Mouse (Mus musculus) liver, embryonic 14.5 days (tissue): ENCODE measurements at regions not wholly inside any gene's neighbourhood (a gene's known extent, or its start where the extent isn't known, plus 50 kb on each side); places are given as distances from the start of the nearest gene placed in this dataset.

ENCODE experiments used
- ATAC-seq: fragments of 200-750 bp; cut with Nextera tagmentation; 2 replicates; pipeline ENCODE4 v1.8.0; 2017; ENCODE audit warnings: moderate number of reproducible peaks, mild to moderate bottlenecking, moderate library complexity; ENCODE audit not compliant: insufficient read depth
- DNase-seq, 3 experiments: peaks; one replicate each; pipeline ENCODE4 v3.0.0-alpha.2; 2012 to 2013; ENCODE audit warnings: low read depth in 3 of 3, low spot score in 3 of 3
- H3K27ac ChIP-seq: fragments of 300-500 bp; sonication (generic); 2 replicates; pipeline ENCODE4 v1.5.1; 2014; ENCODE audit warnings: moderate library complexity, mild to moderate bottlenecking, control low read depth, inconsistent platforms
- H3K27me3 ChIP-seq: fragments of 300-500 bp; sonication (generic); 2 replicates; pipeline ENCODE4 v1.6.1; 2014; ENCODE audit warnings: mild to moderate bottlenecking, low read length, moderate library complexity; ENCODE audit not compliant: control insufficient read depth, insufficient read depth
- H3K36me3 ChIP-seq: fragments of 300-500 bp; sonication (generic); replicated peaks from 2 replicates; pipeline ENCODE4 v1.6.1; 2014; ENCODE audit warnings: low read depth; ENCODE audit not compliant: control insufficient read depth, insufficient read depth
- H3K4me1 ChIP-seq, 2 experiments: fragments of 200-500 bp in 1 of 2; fragments of 300-500 bp in 1 of 2; sonication (generic) in 1 of 2; replicated peaks; 2 replicates each; pipeline ENCODE4 v1.6.1; 2012 to 2014; ENCODE audit warnings: antibody characterized with exemption in 1 of 2, inconsistent platforms in 1 of 2, low read length in 1 of 2; ENCODE audit not compliant: control insufficient read depth in 2 of 2, insufficient read depth in 2 of 2
- H3K4me2 ChIP-seq: fragments of 300-500 bp; sonication (generic); 2 replicates; pipeline ENCODE4 v1.6.1; 2014; ENCODE audit warnings: low read depth, mild to moderate bottlenecking, control low read depth, moderate library complexity
- H3K4me3 ChIP-seq, 2 experiments: fragments of 200-500 bp in 1 of 2; fragments of 300-500 bp in 1 of 2; sonication (generic) in 1 of 2; 2 replicates each; pipeline ENCODE4 v1.5.1; 2012 to 2014; ENCODE audit warnings: low read depth in 2 of 2, low read length in 2 of 2, mild to moderate bottlenecking in 2 of 2, control low read depth in 1 of 2, inconsistent platforms in 1 of 2, moderate library complexity in 1 of 2; ENCODE audit not compliant: insufficient read depth in 1 of 2
- H3K9ac ChIP-seq: fragments of 300-500 bp; sonication (generic); replicated peaks from 2 replicates; pipeline ENCODE4 v1.6.1; 2014; ENCODE audit warnings: mild to moderate bottlenecking, control low read depth, moderate library complexity
- H3K9me3 ChIP-seq: fragments of 300-500 bp; sonication (generic); 2 replicates; pipeline ENCODE4 v1.6.1; 2016; ENCODE audit warnings: low read length, mixed read lengths; ENCODE audit not compliant: control insufficient read depth
- CTCF ChIP-seq: IDR thresholded peaks from 2 replicates; pipeline ENCODE4 v1.5.1; 2016; ENCODE audit warnings: antibody characterized with exemption, low read depth, control low read depth
- EP300 ChIP-seq: IDR thresholded peaks from 2 replicates; pipeline ENCODE4 v1.6.1; 2016; ENCODE audit warnings: antibody characterized with exemption, low read depth
- WGBS: fragments of 180-500 bp; shearing (Covaris S2); extraction: QIAGEN DNeasy Blood & Tissue Kit; methylation state at CpG from one replicate; pipeline ENCODE4 v1.1.7; 2014; ENCODE audit not compliant: insufficient replicate concordance; 5-methylcytosine and 5-hydroxymethylcytosine counted together

GRCm38 (mm10) chr13:115199166-115199565 lies 97.4 kb upstream of the Itga1 start:
- Histone ChIP-seq H3K9me3 (no peaks in the 10 kb centered on the region), H3K27me3 (no peaks in the 10 kb centered on the region), H3K27ac (no peak overlapping the region), H3K36me3 (no peaks in the 10 kb centered on the region), H3K4me2 (no peak overlapping the region), H3K9ac (no peak overlapping the region), H3K4me3 (no peak overlapping the region), H3K4me1 (no peaks in the 10 kb centered on the region)
- 52% methylated on average over 3 of the region's 3 CpGs for WGBS
- TF ChIP-seq EP300 (no peak), CTCF (no peak)
- no peak for DNase-seq
- no peak for ATAC-seq

- H3K9ac ChIP-seq: no peak overlapping the region
- H3K4me2 ChIP-seq: no peak overlapping the region
- TF ChIP-seq EP300 (no peak), CTCF (no peak)
- ATAC-seq: no peak
- H3K4me3 ChIP-seq: no peak overlapping the region
- no peak for DNase-seq
- H3K4me1 ChIP-seq: no peaks in the 10 kb centered on the region
- no peaks in the 10 kb centered on the region for H3K36me3 ChIP-seq
- whole genome bisulfite sequencing: 38% methylated on average over 2 of the region's 2 CpGs
- no peaks in the 10 kb centered on the region for H3K27me3 ChIP-seq
- no peak overlapping the region for H3K27ac ChIP-seq
- no peaks in the 10 kb centered on the region for H3K9me3 ChIP-seq
Measured at GRCm38 (mm10) chr13:115188066-115188465, 86.3 kb upstream of the Itga1 start.

- 53% methylated on average over 3 of the region's 3 CpGs for WGBS
- no peaks in the 10 kb centered on the region for H3K9me3 ChIP-seq
- H3K36me3 ChIP-seq: no peaks in the 10 kb centered on the region
- H3K4me1 ChIP-seq: no peaks in the 10 kb centered on the region
- no peak overlapping the region for H3K9ac ChIP-seq
- TF ChIP-seq CTCF: no peak
- TF ChIP-seq EP300: no peak
- no peak overlapping the region for H3K4me2 ChIP-seq
- H3K27me3 ChIP-seq: no peaks in the 10 kb centered on the region
- DNase-seq (no peak), ATAC-seq (no peak)
- H3K4me3 ChIP-seq: no peak overlapping the region
- H3K27ac ChIP-seq: no peak overlapping the region
Measured at GRCm38 (mm10) chr13:115187356-115187755, 85.6 kb upstream of the Itga1 start.

- no peak overlapping the region for H3K9ac ChIP-seq
- H3K27ac ChIP-seq: no peak overlapping the region
- no peak overlapping the region for H3K4me2 ChIP-seq
- no peaks in the 10 kb centered on the region for H3K36me3 ChIP-seq
- no peaks in the 10 kb centered on the region for H3K4me1 ChIP-seq
- no peaks in the 10 kb centered on the region for H3K9me3 ChIP-seq
- DNase-seq (no peak), ATAC-seq (no peak)
- no peak overlapping the region for H3K4me3 ChIP-seq
- 66% methylated on average over 6 of the region's 6 CpGs for WGBS
- H3K27me3 ChIP-seq: no peaks in the 10 kb centered on the region
- no peak for TF ChIP-seq EP300
- no peak for TF ChIP-seq CTCF
Measured at GRCm38 (mm10) chr13:115182211-115182870, 80.6 kb upstream of the Itga1 start.

GRCm38 (mm10) chr13:115178175-115178917 lies 76.6 kb upstream of the Itga1 start:
- Histone ChIP-seq H3K4me3 (no peak overlapping the region), H3K9ac (no peak overlapping the region), H3K4me1 (no peaks in the 10 kb centered on the region), H3K27me3 (no peaks in the 10 kb centered on the region), H3K36me3 (no peaks in the 10 kb centered on the region), H3K9me3 (no peaks in the 10 kb centered on the region), H3K4me2 (no peak overlapping the region), H3K27ac (no peak overlapping the region)
- 55% methylated on average over 7 of the region's 7 CpGs for WGBS
- ATAC-seq (no peak), DNase-seq (no peak)
- TF ChIP-seq CTCF: no peak
- no peak for TF ChIP-seq EP300
